Mouse (Mus musculus) urinary bladder, postnatal 14 days (tissue): ENCODE results near the gene Rps15.

Experiments used
- DNase-seq: peaks from one replicate; pipeline ENCODE4 v3.0.0; 2021; ENCODE audit warnings: low spot score

The Rps15 gene

GRCm38 (mm10) chr10:80341491-80342304, 49.4 kb downstream of the Rps15 start:
- DNase-seq: no peak

GRCm38 (mm10) chr10:80342305-80342748, 50.1 kb downstream of the Rps15 start:
- no peak for DNase-seq

- DNase-seq: peak; percentile 71
These were observed 50.6 kb downstream of the Rps15 start for GRCm38 (mm10) chr10:80342749-80343424.

GRCm38 (mm10) chr10:80343425-80343895, 51.2 kb downstream of the Rps15 start:
- DNase-seq: no peak
